Mouse (Mus musculus) heart, postnatal 4 days (tissue): ENCODE data around the gene Erbb2. TPM values are rescaled to one million over a fixed set of nuclear protein-coding genes. Genes with fewer than 3 reads are reported as not detected.

Source experiments
- DNase-seq: peaks from one replicate; pipeline ENCODE4 v3.0.0; 2021
- total RNA-seq, 2 experiments: library from RNA; stranded (reverse); gene quantifications; 2 replicates each; pipeline ENCODE4 v1.2.3; 2021

Gene Erbb2
- total RNA-seq, 2 experiments from 2014 or later, result 24.1 to 27.0 TPM

DNA sequence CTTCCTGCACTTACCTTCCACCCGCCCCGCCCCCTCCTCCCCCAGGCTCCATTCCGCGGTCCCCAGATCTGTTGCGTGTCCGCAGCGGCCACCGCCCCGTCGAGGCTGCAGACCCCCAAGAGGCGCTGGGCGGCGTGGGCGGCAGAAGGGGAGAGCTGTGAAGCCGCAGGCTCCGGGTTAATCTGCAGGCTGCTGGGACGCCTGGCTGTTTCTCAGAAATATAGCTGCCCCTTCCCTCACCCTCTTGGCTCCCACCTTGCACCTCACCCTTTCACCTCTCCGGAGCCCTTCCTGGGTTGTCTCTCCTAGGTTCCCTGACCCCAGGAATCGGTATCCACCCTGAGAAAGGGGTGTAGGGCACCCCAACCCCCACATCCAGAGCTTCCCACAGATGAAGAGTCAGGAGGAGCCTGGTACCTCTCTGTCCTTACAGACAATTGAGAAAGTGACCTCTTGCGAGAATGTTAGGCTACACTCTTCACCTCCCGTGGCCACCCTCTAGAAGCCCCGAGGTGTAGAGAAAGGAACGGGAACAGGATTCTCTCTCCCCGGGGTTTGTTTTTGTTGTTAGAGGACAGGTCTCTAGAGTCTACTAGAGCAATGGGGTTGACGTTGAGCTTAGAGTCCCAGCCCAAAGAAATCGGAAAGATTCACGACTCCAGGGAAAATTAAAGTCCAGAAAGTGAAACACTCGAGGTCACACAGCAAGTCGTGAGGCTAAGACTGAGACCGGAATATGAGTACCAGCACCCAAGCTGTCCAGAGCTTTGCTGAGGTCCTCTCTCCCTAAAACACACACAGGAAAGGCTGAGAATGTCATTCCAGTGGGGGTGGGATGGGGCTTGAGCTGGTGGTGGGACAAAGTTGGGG is 46.1 kb downstream of the Erbb2 start:
- no peak for DNase-seq

DNA sequence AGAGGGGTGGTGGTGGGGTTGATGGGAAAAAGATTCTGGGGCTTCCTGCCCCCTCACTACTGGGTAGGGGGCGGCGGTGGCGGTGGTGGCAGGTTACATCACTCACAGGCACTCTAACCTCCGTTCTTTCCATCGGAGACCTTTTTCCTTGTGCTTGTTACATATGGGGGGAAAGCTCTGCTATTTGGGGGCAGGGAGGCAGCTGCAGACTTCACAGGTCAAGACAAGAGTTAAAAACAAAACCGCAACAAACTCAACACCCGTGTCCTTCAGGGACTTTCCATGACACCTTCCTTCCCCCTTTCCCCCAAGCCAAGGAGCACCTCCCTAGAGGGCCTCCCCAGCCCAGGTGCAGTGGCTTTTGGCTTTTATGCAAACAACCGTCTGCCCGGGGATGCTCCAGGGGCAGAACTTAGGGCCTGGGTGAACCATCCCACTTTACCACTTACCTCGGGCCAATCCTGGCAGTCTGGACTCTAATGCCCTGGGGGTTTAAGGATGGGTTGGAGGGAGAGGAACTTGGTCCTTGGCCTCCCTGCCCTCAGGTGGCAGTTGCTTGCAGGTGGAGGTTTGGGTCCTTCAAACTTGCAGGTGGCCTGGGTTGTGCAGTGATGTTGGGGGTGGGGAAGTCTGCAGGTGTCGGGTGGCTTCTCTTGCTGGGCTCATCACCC is 46.9 kb downstream of the Erbb2 start:
- no peak for DNase-seq

- DNase-seq, result no peak
These were observed 47.6 kb downstream of the Erbb2 start for GRCm38 (mm10) chr11:98459860-98460259.

- no peak for DNase-seq
These were observed 48.9 kb downstream of the Erbb2 start for GRCm38 (mm10) chr11:98461109-98461720.

DNA sequence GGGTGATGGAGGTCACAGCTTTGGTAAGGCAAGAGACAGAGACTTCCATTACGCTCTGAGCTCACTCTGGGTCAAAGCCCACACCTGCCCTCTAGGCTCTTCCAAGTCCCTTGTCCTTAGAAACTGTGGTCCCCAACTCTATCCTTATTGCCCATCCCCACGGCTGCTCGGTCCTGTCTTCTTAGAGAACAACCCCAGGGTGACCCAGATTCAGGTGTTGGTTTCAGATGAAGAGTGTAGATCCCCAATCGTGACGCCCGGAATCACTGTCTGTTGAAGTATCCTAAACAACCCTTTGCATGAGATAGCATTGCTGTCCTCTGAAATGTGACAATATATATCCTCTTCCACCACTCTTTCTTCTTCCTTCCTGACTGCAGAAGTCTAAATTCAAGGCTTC is 50.0 kb downstream of the Erbb2 start:
- no peak for DNase-seq

- DNase-seq, result no peak
These were observed 51.6 kb downstream of the Erbb2 start for GRCm38 (mm10) chr11:98463911-98464310.

DNA sequence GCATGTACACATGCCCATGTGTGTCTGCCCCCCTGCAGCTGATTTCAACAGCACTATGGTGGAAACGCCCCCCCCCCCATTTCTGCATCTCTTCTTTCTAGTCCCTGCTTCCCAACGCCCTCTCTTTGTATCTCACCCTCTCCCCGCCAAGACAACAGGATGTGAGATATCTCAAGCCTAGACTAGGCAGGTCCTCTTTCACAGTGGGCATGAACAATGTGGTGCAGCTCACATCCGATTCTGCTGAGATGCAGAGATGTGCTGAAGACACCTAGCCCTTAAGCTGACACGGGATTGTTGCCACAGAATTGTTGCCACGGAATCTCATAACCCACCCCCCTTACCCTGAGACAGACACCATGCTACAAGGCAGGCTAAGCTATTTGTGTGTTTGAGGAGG is 52.2 kb downstream of the Erbb2 start:
- no peak for DNase-seq

DNA sequence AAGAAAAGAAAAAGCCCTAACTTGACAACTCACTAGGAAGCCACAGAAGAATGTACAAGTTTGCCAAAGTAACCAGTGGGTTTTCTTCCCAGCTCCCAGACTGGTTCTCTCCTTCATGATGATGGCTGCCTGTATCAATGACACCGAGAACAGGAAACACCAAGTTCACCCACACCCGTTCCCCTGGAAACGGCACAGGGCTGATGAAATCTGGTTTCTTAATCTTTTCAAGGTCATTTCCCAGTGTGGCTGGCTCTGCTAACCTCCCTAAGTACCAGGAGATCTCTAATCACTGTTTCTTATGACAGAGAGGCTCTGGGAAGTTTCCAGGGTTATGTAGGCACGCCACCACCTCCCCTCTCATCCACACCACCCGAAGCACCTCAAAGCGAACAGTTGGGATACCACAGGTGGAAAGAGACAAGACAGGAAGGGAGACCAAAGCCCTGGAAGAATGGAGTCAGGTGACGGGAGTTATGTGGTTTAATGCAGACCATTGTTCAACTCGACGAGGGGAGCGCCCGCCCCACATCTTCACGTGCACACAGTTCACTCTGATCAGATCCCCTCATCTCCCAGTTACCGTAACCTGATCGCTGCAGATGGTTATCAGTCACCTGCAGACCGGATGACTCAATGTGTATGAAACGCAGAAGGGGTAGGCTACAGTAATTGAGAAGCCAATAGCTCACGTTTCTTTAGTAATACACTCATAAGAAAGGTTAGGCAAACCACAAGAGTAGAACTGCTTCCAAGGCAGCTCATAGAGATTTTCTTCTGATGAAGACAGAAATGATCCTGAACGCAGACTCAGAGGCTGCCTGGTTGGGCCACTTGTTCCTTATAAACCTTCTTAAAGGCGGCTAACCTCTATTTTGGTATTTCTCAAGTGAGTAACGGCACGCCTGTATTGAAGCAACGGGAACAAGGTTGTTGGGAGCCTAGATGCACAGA is 57.8 kb downstream of the Erbb2 start:
- no peak for DNase-seq

- no peak for DNase-seq
These were observed 58.5 kb downstream of the Erbb2 start for GRCm38 (mm10) chr11:98470795-98471194.

- no peak for DNase-seq
These were observed 60.4 kb downstream of the Erbb2 start for GRCm38 (mm10) chr11:98472696-98473095.

GRCm38 (mm10) chr11:98473916-98474479 is 61.7 kb downstream of the Erbb2 start:
- no peak for DNase-seq

GRCm38 (mm10) chr11:98474967-98475366 is 62.7 kb downstream of the Erbb2 start:
- DNase-seq, result no peak

- no peak for DNase-seq
These were observed 63.6 kb downstream of the Erbb2 start for GRCm38 (mm10) chr11:98475630-98476433.

DNA sequence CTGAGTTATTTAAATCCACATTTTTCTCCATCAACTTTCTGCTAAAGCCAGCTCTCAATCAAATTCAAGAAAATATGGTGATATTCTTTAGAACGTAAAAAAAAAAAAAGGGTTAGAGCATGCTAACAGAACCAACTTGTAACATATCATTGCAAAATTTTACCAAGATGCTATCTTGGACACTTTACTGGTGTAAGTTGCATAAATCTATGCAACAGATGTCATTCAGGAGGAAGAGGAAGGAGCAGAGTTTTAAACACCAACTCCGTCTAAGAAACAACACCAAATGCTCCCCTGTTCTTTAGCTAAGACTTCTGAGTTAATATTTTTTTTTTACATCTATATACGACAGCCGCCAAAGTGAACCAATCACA is 64.2 kb downstream of the Erbb2 start:
- no peak for DNase-seq

DNA sequence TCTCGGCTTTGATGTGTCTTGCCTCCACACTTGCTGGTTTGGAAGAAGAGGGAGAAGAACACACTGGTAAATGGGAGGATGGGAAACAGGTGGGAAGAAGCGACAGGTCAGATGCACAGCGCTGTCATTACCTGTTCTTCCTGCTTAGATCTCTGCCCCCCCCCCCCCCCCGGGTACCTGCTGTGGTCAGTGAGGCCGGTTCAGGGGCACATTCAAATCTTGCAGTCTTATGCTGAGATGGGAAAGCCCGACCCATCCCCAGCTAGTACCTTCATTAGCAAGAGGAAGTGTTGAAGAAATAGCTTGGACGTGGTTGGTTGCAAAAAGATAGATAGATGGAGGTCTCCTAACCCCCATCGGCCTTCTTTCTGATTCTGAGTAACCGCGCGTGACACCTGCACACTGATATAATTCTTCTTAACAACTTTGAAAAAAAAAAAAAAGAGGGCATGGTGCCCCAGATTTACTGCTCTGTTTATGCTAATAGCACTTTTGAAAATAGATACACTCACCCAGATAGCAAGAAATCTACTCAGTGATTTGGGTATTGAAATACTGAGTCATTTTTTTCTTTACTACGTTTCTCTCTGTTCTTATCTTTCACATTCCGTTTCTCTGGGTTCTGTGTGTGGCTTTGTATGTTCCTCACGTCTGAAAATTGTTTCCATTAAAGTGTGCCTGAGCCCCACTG is 64.9 kb downstream of the Erbb2 start:
- no peak for DNase-seq

DNA sequence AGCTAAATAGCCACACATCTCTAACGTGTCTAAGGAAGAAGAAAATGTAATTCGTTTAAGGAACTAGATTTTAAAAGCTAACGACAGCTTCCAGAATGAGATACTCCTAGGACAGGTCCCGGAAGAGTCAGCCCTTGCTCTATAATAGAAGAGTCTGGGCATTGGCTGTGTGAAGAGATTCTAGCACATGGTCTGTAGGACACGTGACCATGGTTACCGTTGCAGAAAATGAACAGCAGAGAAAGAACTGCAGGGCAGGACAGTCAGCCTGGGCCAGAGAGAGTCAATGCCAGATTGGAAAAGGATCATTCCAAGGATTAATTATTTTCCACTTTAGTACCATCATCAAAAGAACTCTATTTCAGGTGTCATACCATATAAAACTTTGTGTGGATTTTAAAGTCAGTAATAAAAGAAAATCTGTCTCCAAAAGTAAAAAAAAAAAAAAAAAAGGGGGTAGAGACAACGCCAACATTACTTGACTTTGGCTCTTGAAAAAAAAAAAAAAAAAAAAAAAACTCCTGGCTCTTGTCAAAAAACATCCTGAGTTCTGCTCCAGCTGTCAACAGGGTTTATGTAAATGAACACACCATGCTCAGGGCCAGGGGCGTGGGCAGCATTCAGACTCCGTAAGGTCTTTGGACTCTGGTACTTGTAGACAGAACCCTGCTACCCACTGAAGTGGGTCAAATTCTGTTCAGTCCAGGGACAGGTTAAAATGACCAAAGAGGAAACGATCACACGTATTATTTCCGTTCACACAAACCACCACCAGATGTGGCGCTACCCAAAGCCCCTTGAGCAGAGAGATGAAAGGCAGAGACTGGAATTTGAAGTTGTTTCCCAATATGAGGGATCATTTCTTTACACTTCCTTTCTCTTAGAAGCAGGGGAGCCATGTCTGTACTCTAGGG is 67.0 kb downstream of the Erbb2 start:
- no peak for DNase-seq

- no peak for DNase-seq
These were observed 67.7 kb downstream of the Erbb2 start for GRCm38 (mm10) chr11:98479940-98480497.

- DNase-seq, result no peak
These were observed 69.0 kb downstream of the Erbb2 start for GRCm38 (mm10) chr11:98481231-98481630.

DNA sequence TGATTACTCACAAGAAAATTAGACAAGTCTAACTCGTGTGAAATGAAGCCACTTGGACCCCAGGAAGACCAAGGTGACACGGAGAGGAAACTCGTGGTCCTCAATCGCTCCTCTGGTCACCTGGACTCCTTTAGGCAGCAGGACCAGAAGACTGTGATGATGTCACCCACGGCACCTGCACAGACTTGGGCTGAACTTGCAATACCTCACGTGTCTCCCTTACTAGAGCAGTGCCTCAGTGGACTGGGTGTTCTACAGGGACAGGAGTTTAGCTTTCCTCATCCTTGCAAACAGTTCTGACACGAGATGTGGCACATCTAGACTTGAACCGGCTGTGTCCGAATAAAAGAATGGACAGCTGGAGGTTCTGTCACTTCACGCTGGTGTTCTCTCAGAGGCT is 69.8 kb downstream of the Erbb2 start:
- DNase-seq, result no peak
